Mouse (Mus musculus) liver, adult 2 months (tissue): ENCODE results near the gene Obscn.

Source experiments
- CTCF ChIP-seq: fragments of 200-500 bp; IDR thresholded peaks from 2 replicates; pipeline ENCODE4 v1.5.1; 2011; ENCODE audit warnings: low read depth, low read length, control low read depth
- POLR2A ChIP-seq: fragments of 200-500 bp; IDR thresholded peaks from 2 replicates; pipeline ENCODE4 v1.6.1; 2011; ENCODE audit warnings: low read length, control low read depth; ENCODE audit not compliant: insufficient read depth; ENCODE audit errors: extremely low read depth

- no peak for TF ChIP-seq POLR2A
- peak; percentile 52; the same call in 1 of the 2 replicates for TF ChIP-seq CTCF
Observed at GRCm38 (mm10) chr11:59098339-59098738, 37.9 kb downstream of the Obscn start.
